Mouse (Mus musculus) neural tube, embryonic 11.5 days (tissue): ENCODE measurements at regions not wholly inside any gene's neighbourhood (a gene's known extent, or its start where the extent isn't known, plus 50 kb on each side); places are given as distances from the start of the nearest gene placed in this dataset.

Experiments used
- ATAC-seq: fragments of 200-750 bp; cut with Nextera tagmentation; 2 replicates; pipeline ENCODE4 v1.8.0; 2017; ENCODE audit warnings: moderate number of reproducible peaks, mild to moderate bottlenecking, moderate TSS enrichment, moderate library complexity; ENCODE audit not compliant: insufficient read depth, low FRiP score, low TSS enrichment
- DNase-seq: peaks from one replicate; pipeline ENCODE4 v3.0.0-alpha.2; 2015; ENCODE audit warnings: low spot score
- H3K27ac ChIP-seq: fragments of 300-500 bp; sonication (generic); 2 replicates; pipeline ENCODE4 v1.5.1; 2014; ENCODE audit warnings: low read depth, mild to moderate bottlenecking, low read length
- H3K27me3 ChIP-seq: fragments of 300-500 bp; sonication (generic); 2 replicates; pipeline ENCODE4 v1.6.1; 2014; ENCODE audit warnings: mild to moderate bottlenecking, low read length, mixed read lengths; ENCODE audit not compliant: control insufficient read depth, insufficient read depth
- H3K36me3 ChIP-seq: fragments of 300-500 bp; sonication (generic); 2 replicates; pipeline ENCODE4 v1.6.1; 2014; ENCODE audit warnings: mild to moderate bottlenecking, low read length, moderate library complexity, mixed read lengths; ENCODE audit not compliant: control insufficient read depth, insufficient read depth
- H3K4me1 ChIP-seq: fragments of 300-500 bp; sonication (generic); 2 replicates; pipeline ENCODE4 v1.6.1; 2014; ENCODE audit warnings: low read length, mixed read lengths; ENCODE audit not compliant: control insufficient read depth, insufficient read depth
- H3K4me2 ChIP-seq: fragments of 300-500 bp; sonication (generic); 2 replicates; pipeline ENCODE4 v1.6.1; 2014; ENCODE audit warnings: low read depth, mild to moderate bottlenecking, moderate library complexity
- H3K4me3 ChIP-seq: fragments of 300-500 bp; sonication (generic); 2 replicates; pipeline ENCODE4 v1.5.1; 2014; ENCODE audit warnings: low read depth, low read length
- H3K9ac ChIP-seq: fragments of 300-500 bp; sonication (generic); 2 replicates; pipeline ENCODE4 v1.6.1; 2014; ENCODE audit warnings: mild to moderate bottlenecking, low read length
- H3K9me3 ChIP-seq: fragments of 300-500 bp; sonication (generic); 2 replicates; pipeline ENCODE4 v1.6.1; 2016; ENCODE audit warnings: low read length; ENCODE audit not compliant: control insufficient read depth
- WGBS: fragments of 180-500 bp; shearing (Covaris S2); extraction: QIAGEN DNeasy Blood & Tissue Kit; methylation state at CpG from one replicate; pipeline ENCODE4 v1.1.7; 2014; 5-methylcytosine and 5-hydroxymethylcytosine counted together

GRCm38 (mm10) chr8:79503906-79504305, 104.6 kb upstream of the Smad1 start:
- Histone ChIP-seq H3K4me1 (no peaks in the 10 kb centered on the region), H3K27ac (no peak overlapping the region), H3K9me3 (no peaks in the 10 kb centered on the region), H3K4me3 (no peak overlapping the region), H3K9ac (no peak overlapping the region), H3K36me3 (no peaks in the 10 kb centered on the region), H3K27me3 (no peaks in the 10 kb centered on the region), H3K4me2 (no peak overlapping the region)
- no peak for ATAC-seq
- 76% methylated on average over 2 of the region's 2 CpGs for WGBS
- no peak for DNase-seq

- H3K9ac ChIP-seq, result no peak overlapping the region
- H3K9me3 ChIP-seq, result no peaks in the 10 kb centered on the region
- H3K27me3 ChIP-seq, result no peaks in the 10 kb centered on the region
- no peak for DNase-seq
- H3K36me3 ChIP-seq, result no peaks in the 10 kb centered on the region
- no peak overlapping the region for H3K4me2 ChIP-seq
- no peak overlapping the region for H3K27ac ChIP-seq
- 79% methylated on average over 4 of the region's 4 CpGs for WGBS
- ATAC-seq, result no peak
- H3K4me1 ChIP-seq, result no peaks in the 10 kb centered on the region
- no peak overlapping the region for H3K4me3 ChIP-seq
Observed at GRCm38 (mm10) chr8:79502062-79502461, 102.7 kb upstream of the Smad1 start.

- no peak overlapping the region for H3K27ac ChIP-seq
- no peak for DNase-seq
- no peak overlapping the region for H3K4me2 ChIP-seq
- no peak overlapping the region for H3K4me3 ChIP-seq
- H3K4me1 ChIP-seq, result no peaks in the 10 kb centered on the region
- no peaks in the 10 kb centered on the region for H3K27me3 ChIP-seq
- H3K9me3 ChIP-seq, result no peaks in the 10 kb centered on the region
- WGBS, result 89% methylated on average over 11 of the region's 11 CpGs
- no peaks in the 10 kb centered on the region for H3K36me3 ChIP-seq
- no peak for ATAC-seq
- H3K9ac ChIP-seq, result no peak overlapping the region
Observed at GRCm38 (mm10) chr8:79501238-79501637, 101.9 kb upstream of the Smad1 start.

- no peaks in the 10 kb centered on the region for H3K4me1 ChIP-seq
- H3K9ac ChIP-seq, result no peak overlapping the region
- H3K36me3 ChIP-seq, result no peaks in the 10 kb centered on the region
- no peak for DNase-seq
- no peak for ATAC-seq
- no peak overlapping the region for H3K4me2 ChIP-seq
- H3K9me3 ChIP-seq, result no peaks in the 10 kb centered on the region
- no peak overlapping the region for H3K27ac ChIP-seq
- WGBS, result 83% methylated on average over 2 of the region's 2 CpGs
- H3K4me3 ChIP-seq, result no peak overlapping the region
- no peaks in the 10 kb centered on the region for H3K27me3 ChIP-seq
Observed at GRCm38 (mm10) chr8:79499258-79499657, 99.9 kb upstream of the Smad1 start.

- Histone ChIP-seq H3K4me3 (no peak overlapping the region), H3K4me2 (no peak overlapping the region), H3K36me3 (no peaks in the 10 kb centered on the region), H3K27me3 (no peaks in the 10 kb centered on the region), H3K4me1 (no peaks in the 10 kb centered on the region), H3K27ac (no peak overlapping the region), H3K9me3 (no peaks in the 10 kb centered on the region), H3K9ac (no peak overlapping the region)
- DNase-seq (no peak), ATAC-seq (no peak)
- 59% methylated on average over 2 of the region's 2 CpGs for whole genome bisulfite sequencing
Observed at GRCm38 (mm10) chr8:79498611-79499010, 99.3 kb upstream of the Smad1 start.

GRCm38 (mm10) chr8:79491156-79491698, 91.9 kb upstream of the Smad1 start:
- H3K27me3 ChIP-seq, result no peaks in the 10 kb centered on the region
- 66% methylated on average over 10 of the region's 10 CpGs for WGBS
- no peak overlapping the region for H3K4me2 ChIP-seq
- H3K4me3 ChIP-seq, result no peak overlapping the region
- H3K36me3 ChIP-seq, result no peaks in the 10 kb centered on the region
- H3K4me1 ChIP-seq, result no peaks in the 10 kb centered on the region
- no peak for ATAC-seq
- H3K27ac ChIP-seq, result no peak overlapping the region
- no peaks in the 10 kb centered on the region for H3K9me3 ChIP-seq
- no peak overlapping the region for H3K9ac ChIP-seq
- no peak for DNase-seq

GRCm38 (mm10) chr8:79490739-79491138, 91.4 kb upstream of the Smad1 start:
- WGBS, result 32% methylated on average over 4 of the region's 4 CpGs
- H3K36me3 ChIP-seq, result no peaks in the 10 kb centered on the region
- no peak for ATAC-seq

GRCm38 (mm10) chr8:79488861-79489260, 89.5 kb upstream of the Smad1 start:
- H3K9ac ChIP-seq, result no peak overlapping the region
- no peak overlapping the region for H3K4me2 ChIP-seq
- WGBS, result 70% methylated on average over 2 of the region's 2 CpGs
- no peaks in the 10 kb centered on the region for H3K9me3 ChIP-seq
- H3K4me3 ChIP-seq, result no peak overlapping the region
- H3K4me1 ChIP-seq, result no peaks in the 10 kb centered on the region
- no peak overlapping the region for H3K27ac ChIP-seq
- ATAC-seq (no peak), DNase-seq (no peak)
- H3K36me3 ChIP-seq, result no peaks in the 10 kb centered on the region
- no peaks in the 10 kb centered on the region for H3K27me3 ChIP-seq

More at GRCm38 (mm10) chr8:79490739-79491138, 91.4 kb upstream of the Smad1 start:
- Histone ChIP-seq H3K4me3 (no peak overlapping the region), H3K9me3 (no peaks in the 10 kb centered on the region), H3K4me1 (no peaks in the 10 kb centered on the region), H3K4me2 (no peak overlapping the region), H3K9ac (no peak overlapping the region), H3K27me3 (no peaks in the 10 kb centered on the region), H3K27ac (no peak overlapping the region)
- no peak for DNase-seq

- H3K9ac ChIP-seq, result no peak overlapping the region
- no peak overlapping the region for H3K27ac ChIP-seq
- H3K27me3 ChIP-seq, result no peaks in the 10 kb centered on the region
- WGBS, result 94% methylated on average over 6 of the region's 6 CpGs
- H3K9me3 ChIP-seq, result no peaks in the 10 kb centered on the region
- no peaks in the 10 kb centered on the region for H3K4me1 ChIP-seq
- no peaks in the 10 kb centered on the region for H3K36me3 ChIP-seq
- DNase-seq, result no peak
- H3K4me2 ChIP-seq, result no peak overlapping the region
- no peak overlapping the region for H3K4me3 ChIP-seq
- ATAC-seq, result no peak
Observed at GRCm38 (mm10) chr8:79487597-79487996, 88.3 kb upstream of the Smad1 start.
